Mouse (Mus musculus): ENCODE measurements around the gene Cox8a.

DNA sequence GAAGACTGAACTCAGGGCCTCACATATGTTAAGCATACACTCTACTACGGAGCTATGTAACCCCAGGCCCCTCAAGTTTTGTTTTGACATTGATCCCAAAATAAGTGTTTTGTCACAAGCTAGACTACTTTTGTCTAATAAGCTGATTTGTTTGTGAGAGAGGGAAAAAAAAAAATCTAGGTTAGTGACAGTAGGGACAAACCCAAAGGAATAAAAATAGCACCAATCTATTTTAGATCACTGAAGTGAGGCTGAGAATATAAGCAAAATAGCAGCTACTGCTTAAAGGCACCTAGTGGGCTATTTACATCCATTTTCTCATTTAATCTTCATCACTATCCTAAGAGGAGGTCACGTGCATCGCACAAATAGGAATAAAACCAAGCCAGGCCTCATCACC is 22.2 kb upstream of the Cox8a start:
- TF ChIP-seq CTCF (IDR thresholded peaks at IDR 0.05; ENCODE audit: low read depth, low read length): no peak
- TF ChIP-seq POLR2AphosphoS5 (IDR thresholded peaks at IDR 0.05; ENCODE audit: insufficient replicate concordance, low read depth, low read length): no peak

All from G1E (cell line).